Mouse (Mus musculus) ovary, postnatal 14 days (tissue): ENCODE data around the gene Cog5.

ENCODE experiments used
- DNase-seq: peaks from one replicate; pipeline ENCODE4 v3.0.0; 2022; ENCODE audit warnings: low spot score

Gene Cog5

GRCm38 (mm10) chr12:31823671-31824070 is 169.0 kb downstream of the Cog5 start:
- DNase-seq = no peak

DNA sequence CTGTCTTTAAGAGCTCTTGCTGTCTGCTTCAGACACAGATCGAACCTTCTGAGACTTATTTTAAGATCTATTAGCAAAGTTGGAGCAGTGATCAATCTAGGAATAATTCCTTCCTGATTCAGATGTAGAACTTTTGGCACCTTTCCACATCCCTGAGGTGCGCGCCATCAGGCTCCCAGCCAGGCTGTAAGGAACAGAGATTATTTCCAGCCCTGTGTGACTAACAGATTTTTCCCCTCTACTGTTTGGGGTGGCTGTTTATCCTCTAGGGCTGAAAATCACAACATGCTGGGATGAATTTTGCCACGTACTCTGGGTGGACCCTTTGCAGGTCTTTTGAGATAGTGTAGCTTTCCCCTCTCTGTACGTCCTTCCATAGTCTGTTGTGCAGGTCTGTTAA is 170.2 kb downstream of the Cog5 start:
- DNase-seq = no peak

- no peak for DNase-seq
These were observed 171.2 kb downstream of the Cog5 start for GRCm38 (mm10) chr12:31825821-31826220.

DNA sequence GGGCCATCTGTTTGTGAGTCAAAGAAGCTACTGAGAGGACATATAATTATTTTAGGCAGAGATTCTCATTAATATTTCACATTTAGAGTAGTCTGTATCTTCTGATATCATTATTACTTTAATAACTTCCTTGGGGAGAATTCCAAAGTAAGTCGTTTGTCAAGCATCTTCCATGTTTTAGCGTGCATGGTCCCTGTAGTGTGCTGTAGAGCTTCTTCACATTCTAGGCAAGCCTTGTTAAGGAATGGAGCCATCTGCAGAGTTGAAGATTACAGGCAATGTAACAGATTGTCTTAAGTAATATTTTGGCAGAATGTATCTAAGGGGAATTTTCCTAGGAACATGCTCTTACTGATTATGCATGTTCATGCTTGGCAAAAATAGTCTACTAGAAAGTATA is 171.8 kb downstream of the Cog5 start:
- no peak for DNase-seq

GRCm38 (mm10) chr12:31835480-31835879 is 180.8 kb downstream of the Cog5 start:
- DNase-seq = no peak

DNA sequence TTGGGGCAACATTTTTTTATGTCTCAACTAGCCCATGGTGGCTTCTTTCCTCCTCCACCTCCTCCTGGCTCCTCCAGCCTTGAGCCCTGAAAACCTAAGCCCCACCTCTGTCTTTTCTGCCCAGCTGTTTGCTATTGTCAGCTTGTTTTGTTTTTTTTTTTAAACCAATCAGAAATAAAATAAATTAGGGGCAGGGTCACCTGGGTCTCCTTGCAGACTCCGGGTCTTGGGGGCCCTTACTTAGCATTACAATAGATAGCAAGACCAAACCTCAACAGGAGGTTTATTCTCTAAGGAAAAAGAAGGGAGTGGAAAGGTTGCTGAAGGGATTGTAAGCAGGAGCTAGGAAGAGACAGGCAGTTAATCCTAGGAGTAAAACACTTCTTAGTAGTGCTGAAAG is 181.5 kb downstream of the Cog5 start:
- no peak for DNase-seq

GRCm38 (mm10) chr12:31838521-31838920 is 183.9 kb downstream of the Cog5 start:
- no peak for DNase-seq

DNA sequence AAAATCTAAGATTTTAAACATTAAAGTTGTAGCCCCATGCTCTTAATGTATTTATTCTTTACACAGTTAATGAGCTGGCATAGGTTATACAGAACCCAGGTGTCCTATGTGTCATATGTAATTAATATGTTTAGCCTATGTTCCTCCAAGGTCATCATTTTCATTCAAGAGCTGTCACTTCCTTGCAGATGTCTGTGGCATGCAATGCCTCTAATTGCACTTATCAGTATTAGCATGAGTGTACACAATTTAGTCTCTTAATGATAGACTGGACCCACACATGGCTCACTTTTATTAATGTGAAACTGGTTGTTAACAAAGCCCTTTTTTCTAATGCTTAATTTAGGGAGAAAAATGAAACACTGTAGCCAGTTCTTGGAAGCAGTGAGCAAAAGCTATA is 184.6 kb downstream of the Cog5 start:
- DNase-seq = no peak

GRCm38 (mm10) chr12:31846077-31846476 is 191.4 kb downstream of the Cog5 start:
- DNase-seq = no peak

- no peak for DNase-seq
These were observed 194.2 kb downstream of the Cog5 start for GRCm38 (mm10) chr12:31848630-31849415.

- no peak for DNase-seq
These were observed 194.9 kb downstream of the Cog5 start for GRCm38 (mm10) chr12:31849601-31850000.

GRCm38 (mm10) chr12:31854039-31854438 is 199.4 kb downstream of the Cog5 start:
- DNase-seq = no peak

DNA sequence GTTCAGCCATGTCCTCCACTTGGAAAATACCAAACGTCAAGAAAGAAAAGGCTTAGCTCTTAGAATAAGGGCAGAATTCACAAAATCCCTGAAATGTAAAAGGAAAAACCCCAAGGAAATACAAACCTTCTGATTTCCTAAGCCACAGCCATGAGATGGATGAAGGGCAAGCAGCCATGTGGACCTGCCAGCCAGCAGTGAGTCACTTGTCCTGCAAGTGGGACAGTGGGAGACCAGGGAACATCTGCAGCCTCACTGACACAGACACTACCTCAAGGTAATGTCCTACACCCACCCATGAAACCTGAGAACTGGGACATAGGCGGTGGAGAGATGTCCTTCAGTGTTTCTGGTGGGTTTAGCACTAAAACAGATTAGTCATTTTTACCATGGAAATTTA is 200.1 kb downstream of the Cog5 start:
- no peak for DNase-seq

DNA sequence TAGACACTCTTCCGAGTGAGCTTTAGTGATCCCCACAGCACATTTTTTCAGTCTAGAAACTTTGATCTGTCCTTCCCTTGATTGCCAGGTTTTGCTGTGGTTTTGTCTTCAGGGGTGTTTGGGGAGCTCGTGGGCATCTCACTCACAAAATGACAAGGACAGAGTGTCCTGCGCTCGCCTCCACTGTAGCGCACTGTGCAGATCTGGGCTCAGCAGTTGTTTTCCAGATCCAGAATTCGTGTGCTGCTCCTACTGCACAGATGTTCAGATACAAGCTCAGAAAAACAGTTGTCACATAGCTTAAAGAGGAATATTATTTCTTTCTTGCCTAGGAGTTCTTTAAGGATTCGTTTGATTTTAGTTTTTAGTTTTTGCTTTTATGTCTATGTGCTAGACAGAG is 203.1 kb downstream of the Cog5 start:
- DNase-seq = no peak

GRCm38 (mm10) chr12:31862668-31863538 is 208.2 kb downstream of the Cog5 start:
- DNase-seq = no peak

DNA sequence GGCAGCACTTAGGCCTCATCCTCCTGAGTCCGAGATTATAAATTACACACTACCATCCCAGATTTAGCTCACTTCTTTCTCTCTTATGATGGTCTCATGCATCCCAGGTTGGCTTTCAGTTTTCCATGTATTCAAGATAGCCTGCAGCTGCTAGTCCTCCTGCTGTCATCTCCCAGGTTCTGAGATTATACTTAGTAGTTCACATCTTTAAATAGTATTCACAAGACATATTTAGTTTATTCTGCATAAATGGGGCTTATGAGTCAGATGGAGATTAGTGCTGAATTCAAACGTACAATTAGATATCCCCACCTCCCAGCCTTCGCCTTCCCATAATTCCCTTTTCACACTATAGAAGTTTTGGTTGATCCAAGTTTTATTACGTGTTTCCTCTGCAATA is 222.1 kb downstream of the Cog5 start:
- no peak for DNase-seq

DNA sequence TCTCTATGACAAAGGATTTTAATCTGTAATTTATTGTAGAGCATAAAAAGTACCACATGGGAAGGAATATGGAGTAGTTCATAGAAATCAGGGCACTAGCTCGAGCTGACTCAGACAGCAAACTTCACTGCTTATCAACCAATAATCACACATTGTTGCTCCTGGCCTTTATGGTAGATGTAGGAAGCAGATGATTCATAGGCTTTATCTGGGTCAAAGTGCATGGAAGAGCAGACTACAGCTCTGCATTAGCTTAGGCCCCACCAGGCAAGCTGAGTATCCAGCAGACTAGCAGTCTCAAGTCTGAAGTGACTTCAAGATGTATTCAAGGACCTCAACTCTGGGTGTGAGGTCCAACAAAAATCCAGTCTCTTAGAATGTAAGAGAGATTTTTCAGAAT is 228.1 kb downstream of the Cog5 start:
- DNase-seq = no peak

DNA sequence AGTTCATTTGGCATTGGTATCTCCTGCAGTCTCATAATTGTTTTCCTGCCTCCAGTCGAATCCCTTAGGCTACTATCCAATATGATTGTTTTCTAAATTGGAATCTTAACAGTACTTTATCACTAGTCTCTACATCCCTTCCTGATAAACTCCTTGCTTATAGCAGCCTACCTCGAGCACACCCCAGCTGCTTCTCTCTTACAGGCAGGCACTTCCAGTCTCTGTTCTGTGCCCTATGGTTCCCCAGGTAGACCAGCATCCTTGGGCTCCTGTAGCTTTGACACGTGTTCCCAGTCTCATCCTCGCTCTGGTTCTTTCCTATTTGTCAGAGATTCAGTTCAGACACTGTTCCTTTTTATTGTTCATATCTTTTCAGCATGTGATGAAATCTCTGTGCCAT is 229.7 kb downstream of the Cog5 start:
- DNase-seq = no peak

DNA sequence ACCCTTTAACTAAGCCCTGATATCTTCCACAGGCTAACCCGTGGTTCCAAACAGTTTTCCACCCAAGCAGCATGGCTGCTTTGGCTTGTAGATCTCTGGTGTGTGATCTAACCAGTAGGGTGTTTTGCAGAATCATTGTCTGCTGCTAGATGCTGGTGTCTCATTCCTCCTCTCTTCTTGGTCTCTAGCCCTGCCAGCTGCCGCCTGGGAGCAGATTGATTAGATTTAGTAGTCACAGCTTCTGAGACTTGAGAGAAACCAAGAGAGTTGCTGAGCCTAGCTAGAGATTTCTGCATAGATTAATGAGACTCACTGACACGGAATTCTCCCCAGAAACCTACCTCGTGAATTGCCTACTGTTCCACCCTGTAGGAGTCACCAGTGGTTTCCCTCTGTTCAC is 230.4 kb downstream of the Cog5 start:
- DNase-seq = no peak

DNA sequence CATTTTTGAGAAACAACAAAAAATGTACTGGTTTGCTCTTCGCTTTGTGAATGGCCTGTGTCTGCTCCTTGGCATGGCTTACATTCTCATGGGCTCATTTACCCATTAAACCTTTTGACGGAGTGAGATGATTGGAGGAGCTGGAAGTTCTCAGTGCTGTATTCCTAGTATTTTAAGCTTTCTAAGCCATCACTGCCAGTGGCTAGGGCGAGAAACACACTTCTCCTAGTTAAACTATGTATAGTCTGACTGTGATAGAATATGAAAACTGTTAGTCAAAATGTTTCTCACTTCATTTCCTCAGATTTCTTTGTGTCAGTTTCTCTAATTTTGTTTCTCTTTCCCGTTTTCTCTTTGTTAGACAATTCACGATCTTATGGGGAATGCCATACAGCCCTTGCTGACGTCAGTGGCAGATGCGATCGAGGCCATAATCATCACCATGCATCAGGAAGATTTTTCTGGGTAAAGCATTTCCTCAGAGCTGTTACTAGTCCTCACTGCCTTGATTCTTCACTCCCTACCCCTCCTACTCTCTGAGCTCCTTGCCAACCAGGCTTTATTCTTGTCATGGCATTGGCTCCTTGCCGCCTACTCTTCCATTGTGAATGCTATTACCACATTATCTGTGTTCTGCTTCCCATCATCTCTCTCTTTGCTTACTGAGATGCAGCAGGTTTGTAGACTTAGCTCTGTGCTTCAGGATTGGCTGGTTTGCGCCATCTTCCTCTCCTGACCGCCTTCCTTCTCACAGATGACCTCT is 231.4 kb downstream of the Cog5 start:
- DNase-seq = no peak

- no peak for DNase-seq
These were observed 236.0 kb downstream of the Cog5 start for GRCm38 (mm10) chr12:31890685-31891084.

- no peak for DNase-seq
These were observed 237.4 kb downstream of the Cog5 start for GRCm38 (mm10) chr12:31892079-31892478.

DNA sequence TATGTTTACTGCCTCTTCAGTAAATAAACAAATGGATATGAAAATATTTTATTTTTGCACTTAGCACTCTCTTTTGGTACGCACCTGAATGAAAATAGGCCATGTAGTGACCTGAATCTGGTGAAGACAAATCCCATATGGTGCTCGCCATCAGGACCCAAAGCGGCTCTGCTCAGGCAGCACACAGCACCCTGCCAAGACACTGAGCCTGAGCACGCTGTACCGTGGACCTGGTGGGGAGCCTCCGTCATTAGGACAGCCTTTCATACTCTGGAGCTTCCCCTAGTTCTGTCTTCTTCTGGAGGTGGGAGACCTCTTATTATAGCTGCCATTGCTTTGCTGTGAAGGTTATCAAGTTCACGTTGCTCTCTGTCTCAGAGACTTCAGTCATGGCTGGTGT is 238.1 kb downstream of the Cog5 start:
- no peak for DNase-seq
